Mouse (Mus musculus) ES-E14 (cell line): Measurements from ENCODE around the gene Fem1b. TPM values are rescaled to one million over a fixed set of nuclear protein-coding genes. Genes with fewer than 3 reads are reported as not detected.

ENCODE experiments used
- DNase-seq: peaks from one replicate; pipeline ENCODE4 v3.0.0-alpha.2; 2013; ENCODE audit warnings: low read depth, low spot score
- H3K27ac ChIP-seq: 2 replicates; pipeline ENCODE4 v1.5.1; 2012; ENCODE audit warnings: low read depth, mild to moderate bottlenecking, low read length, moderate library complexity, mixed read lengths; ENCODE audit not compliant: poor library complexity, insufficient read depth, severe bottlenecking
- H3K36me3 ChIP-seq: 2 replicates; pipeline ENCODE4 v1.6.1; 2012; ENCODE audit warnings: mild to moderate bottlenecking, low read length, moderate library complexity, mixed read lengths; ENCODE audit not compliant: control insufficient read depth, poor library complexity, insufficient read depth, severe bottlenecking
- H3K4me1 ChIP-seq, 2 experiments: fragments of 150-350 bp in 1 of 2; sonication (generic) in 1 of 2; 2 replicates each; pipeline ENCODE4 v1.6.1; 2012; ENCODE audit warnings: low read length in 2 of 2, mild to moderate bottlenecking in 1 of 2, mixed read lengths in 1 of 2; ENCODE audit not compliant: control insufficient read depth in 2 of 2, insufficient read depth in 2 of 2, poor library complexity in 1 of 2
- H3K4me3 ChIP-seq, 2 experiments: fragments of 150-350 bp in 1 of 2; sonication (generic) in 1 of 2; 2 replicates each; pipeline ENCODE4 v1.5.1; 2012; ENCODE audit warnings: low read length in 2 of 2, low read depth in 1 of 2, mild to moderate bottlenecking in 1 of 2, mixed read lengths in 1 of 2; ENCODE audit not compliant: insufficient read depth in 1 of 2, poor library complexity in 1 of 2, severe bottlenecking in 1 of 2
- H3K9ac ChIP-seq: 2 replicates; pipeline ENCODE4 v1.6.1; 2012; ENCODE audit warnings: low read depth, mild to moderate bottlenecking, low read length, mixed read lengths; ENCODE audit not compliant: poor library complexity, insufficient read depth, severe bottlenecking
- H3K9me3 ChIP-seq: fragments of 150-350 bp; sonication (generic); 2 replicates; pipeline ENCODE4 v1.6.1; 2012; ENCODE audit warnings: low read depth, mild to moderate bottlenecking, low read length; ENCODE audit not compliant: control insufficient read depth, insufficient read depth
- CHD2 ChIP-seq: IDR thresholded peaks from 2 replicates; pipeline ENCODE4 v1.6.1; 2014; ENCODE audit warnings: mild to moderate bottlenecking, low read depth, low read length, inconsistent platforms
- HCFC1 ChIP-seq: IDR thresholded peaks from 2 replicates; pipeline ENCODE4 v1.6.1; 2012; ENCODE audit warnings: low read length, inconsistent platforms, borderline replicate concordance; ENCODE audit not compliant: insufficient read depth
- MAFK ChIP-seq: IDR thresholded peaks from 2 replicates; pipeline ENCODE4 v1.6.1; 2014; ENCODE audit warnings: mild to moderate bottlenecking, low read depth, low read length, inconsistent platforms; ENCODE audit not compliant: insufficient read depth
- ZC3H11A ChIP-seq: IDR thresholded peaks from 2 replicates; pipeline ENCODE4 v1.6.1; 2012; ENCODE audit warnings: low read depth, mild to moderate bottlenecking, inconsistent platforms, low read length, borderline replicate concordance
- ZNF384 ChIP-seq: IDR thresholded peaks from 2 replicates; pipeline ENCODE4 v1.6.1; 2012; ENCODE audit warnings: low read depth, low read length, inconsistent platforms
- in situ Hi-C, 2 experiments: fragments of 600-800 bp; cut with MboI; formaldehyde crosslinking; loops; one replicate each; pipeline ENCODE4 v1.15.1; 2025; ENCODE audit warnings: low sequenced_read_pairs in 2 of 2, inconsistent platforms in 1 of 2; ENCODE audit not compliant: unreplicated experiment in 2 of 2
- total RNA-seq: library from RNA; depleted of rRNA; stranded (reverse); fragments of 300-350 nt; gene quantifications from 2 replicates; pipeline ENCODE4 v1.2.3, GENCODE M21; 2012

The Fem1b gene
- total RNA-seq, 1 experiment = 94.4 TPM

- Histone ChIP-seq H3K9ac (no peak overlapping the region), H3K36me3 (no peaks in the 10 kb centered on the region), H3K4me3 (no peak overlapping the region), H3K4me1 (peaks cover 7 to 18% of the 10 kb centered on the region in 2 experiments; a peak in 3 of 4 replicates), H3K9me3 (no peaks in the 10 kb centered on the region), H3K27ac (no peak overlapping the region)
- TF ChIP-seq CHD2 (no peak), ZC3H11A (no peak), ZNF384 (no peak), MAFK (no peak)
- in situ Hi-C loops = no loop called here
- no peak for DNase-seq
Measured at GRCm38 (mm10) chr9:62817828-62818614, 6.3 kb upstream of the Fem1b start.

GRCm38 (mm10) chr9:62817099-62817571 lies 5.4 kb upstream of the Fem1b start:
- in situ Hi-C loops = no loop called here
- Histone ChIP-seq H3K9me3 (no peaks in the 10 kb centered on the region), H3K4me3 (no peak overlapping the region), H3K4me1 (peaks cover 10 to 15% of the 10 kb centered on the region in 2 experiments; a peak in 3 of 4 replicates), H3K9ac (no peak overlapping the region), H3K36me3 (no peaks in the 10 kb centered on the region), H3K27ac (no peak overlapping the region)
- no peak for TF ChIP-seq HCFC1
- no peak for TF ChIP-seq MAFK
- TF ChIP-seq CHD2 = no peak
- TF ChIP-seq ZNF384 = no peak
- no peak for TF ChIP-seq ZC3H11A
- DNase-seq = no peak

GRCm38 (mm10) chr9:62816323-62817098 lies 4.8 kb upstream of the Fem1b start:
- TF ChIP-seq CHD2 (no peak), HCFC1 (no peak), ZC3H11A (no peak), ZNF384 (no peak), MAFK (no peak)
- H3K9ac ChIP-seq = no peak overlapping the region
- no peaks in the 10 kb centered on the region for H3K9me3 ChIP-seq
- DNase-seq = no peak
- H3K27ac ChIP-seq = no peak overlapping the region
- H3K4me1 ChIP-seq = peaks cover 10 to 15% of the 10 kb centered on the region in 2 experiments; a peak in 3 of 4 replicates
- no peaks in the 10 kb centered on the region for H3K36me3 ChIP-seq
- no peak overlapping the region for H3K4me3 ChIP-seq
- in situ Hi-C loops = no loop called here

- Histone ChIP-seq H3K36me3 (peaks cover 4% of the 10 kb centered on the region; the same call in 1 of the 2 replicates), H3K9me3 (no peaks in the 10 kb centered on the region), H3K9ac (no peak overlapping the region), H3K4me1 (peaks cover 6 to 13% of the 10 kb centered on the region in 2 experiments; a peak in 3 of 4 replicates), H3K4me3 (no peak overlapping the region), H3K27ac (no peak overlapping the region)
- in situ Hi-C loops = no loop called here
- no peak for DNase-seq
- TF ChIP-seq ZC3H11A = no peak
- TF ChIP-seq ZNF384 = no peak
- no peak for TF ChIP-seq MAFK
- TF ChIP-seq HCFC1 = no peak
- no peak for TF ChIP-seq CHD2
Measured at GRCm38 (mm10) chr9:62814751-62815150, 3.0 kb upstream of the Fem1b start.
